ENCODE assay signal across 11 mouse cellular contexts in the genomic region with DNA sequence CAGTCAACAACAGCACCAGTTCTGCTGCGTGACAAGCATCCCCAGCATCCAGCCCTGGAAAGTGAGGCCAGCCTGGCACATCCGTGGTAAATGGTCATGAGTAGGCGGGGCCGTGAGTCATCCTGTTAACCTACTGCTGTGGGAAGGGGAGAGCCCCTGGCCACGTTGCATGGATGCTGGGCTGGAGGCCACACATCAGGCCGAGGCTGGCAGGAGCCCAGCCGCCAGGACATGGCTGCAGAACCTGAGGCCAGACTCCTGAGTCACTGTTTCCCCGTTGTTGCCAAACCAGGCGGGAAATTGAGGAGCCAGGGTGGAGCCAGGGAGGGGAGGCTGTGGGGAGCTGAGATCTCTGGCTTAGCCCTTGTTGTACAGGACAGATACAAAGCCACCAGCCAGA. TPM values are rescaled to one million over a fixed set of nuclear protein-coding genes. Genes with fewer than 3 reads are reported as not detected.
DNase-seq lines count a peak whose midpoint lies in the region; TF ChIP-seq lines count a peak whose summit lies in the region.
"Had no signal": no experiment of that assay in that cellular context is flagged by ENCODE, and none has a peak within 500 bp of the region (broad histone marks: within the 10 kb centered on the region; RNA-seq: fewer than 3 reads in every experiment).

No protein-coding gene starts in this region.

- no peak for TF ChIP-seq CTCF in gastrocnemius, adult 2 months (IDR thresholded peaks at IDR 0.05)

- intact Hi-C loops in gastrocnemius, adult 2 months (cut with DNase I): no loop called here

- H3K4me3 ChIP-seq in gastrocnemius, adult 2 months: no peak overlapping the region
- H3K4me3 ChIP-seq: embryonic facial prominence, embryonic 12.5 days; left cerebral cortex, adult 2 months had no signal

- peak overlapping the region; percentile 65 for H3K27ac ChIP-seq in gastrocnemius, adult 2 months
- H3K27ac ChIP-seq: embryonic facial prominence, embryonic 12.5 days; left cerebral cortex, adult 2 months had no signal

- peak; percentile 99 for DNase-seq in 3T3-L1 (ENCODE audit: low read depth, low spot score)
- DNase-seq in Muller cell, postnatal 12 days (ENCODE audit: inconsistent ontology term): peak; percentile 95
- DNase-seq in gastrocnemius, adult 2 months: peak; percentile 88
- DNase-seq in heart, postnatal 4 days: peak; percentile 73
- no peak for DNase-seq in layer of hippocampus, adult 9-11 months
- DNase-seq in right cerebral cortex, postnatal 25 days: no peak
- no peak for DNase-seq in embryo, embryonic 9.5 days (ENCODE audit: extremely low spot score)
- no peak for DNase-seq in right cerebral cortex, postnatal 4 days
- DNase-seq: kidney, adult 9 months had no signal

RNA-seq across cellular contexts. Expression of a gene that starts 36.8 kb away (rescaled TPM):
- total RNA-seq in gastrocnemius, adult 2 months (2021): 1 to 10 TPM; 1.1 to 1.2 TPM
- total RNA-seq in heart, postnatal 4 days (2021): 1 to 10 TPM; 4.3 to 5.0 TPM

RNA-seq across cellular contexts. Expression of a gene that starts 57.1 kb away (rescaled TPM):
- total RNA-seq in gastrocnemius, adult 2 months (2021): 100 to 1,000 TPM; 170 to 181 TPM
- 100 to 1,000 TPM; 131 to 137 TPM for total RNA-seq in heart, postnatal 4 days (2021)

Comparison
In these comparisons a context has a peak if more than half of its experiments do, and no peak if none do; other contexts are left out.
1. DNase-seq: peak in 3T3-L1 (single experiment), Muller cell, postnatal 12 days (single experiment), gastrocnemius, adult 2 months (single experiment) and heart, postnatal 4 days (single experiment); none in layer of hippocampus, adult 9-11 months (single experiment), right cerebral cortex, postnatal 25 days (single experiment), embryo, embryonic 9.5 days (single experiment) and right cerebral cortex, postnatal 4 days (single experiment).